6 mouse cellular contexts compared by ENCODE assay signal in the genomic region with DNA sequence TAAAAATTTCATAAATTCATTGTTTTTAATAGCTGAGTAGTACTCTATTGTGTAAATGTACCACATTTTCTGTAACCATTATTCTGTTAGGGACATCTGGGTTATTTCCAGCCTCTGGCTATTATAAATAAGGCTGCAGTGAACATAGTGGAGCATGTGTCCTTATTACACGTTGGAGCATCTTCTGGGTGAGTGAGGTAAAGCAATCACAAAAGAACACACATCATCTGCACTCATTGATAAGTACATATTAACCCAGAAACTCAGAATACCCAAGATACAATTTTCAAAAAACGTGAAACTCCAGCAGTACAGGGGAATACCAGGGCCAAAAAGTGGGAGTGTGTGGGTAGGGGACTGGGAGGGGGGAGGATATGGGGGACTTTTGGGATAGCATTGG.
DNase-seq lines count a peak whose midpoint lies in the region; ATAC-seq and TF ChIP-seq lines count a peak whose summit lies in the region.
"Not testable (repeated sequence)": the region's sequence is repeated elsewhere in the genome, so short reads cannot be mapped to it uniquely, and the experiment has no call there.

No protein-coding gene starts in this region.

- not testable (repeated sequence) for H3K9me3 ChIP-seq in liver, embryonic 11.5 days (ENCODE audit: control insufficient read depth, low read length); liver, embryonic 12.5 days (replicated peaks); liver, embryonic 13.5 days (replicated peaks); liver, embryonic 14.5 days (ENCODE audit: control insufficient read depth, low read length); liver, embryonic 15.5 days (replicated peaks); liver, embryonic 16.5 days (replicated peaks; ENCODE audit: control insufficient read depth, low read length)

- H3K4me2 ChIP-seq in liver, embryonic 11.5 days; liver, embryonic 12.5 days; liver, embryonic 13.5 days; liver, embryonic 14.5 days (ENCODE audit: low read depth); liver, embryonic 15.5 days; liver, embryonic 16.5 days (ENCODE audit: low read depth, low read length): not testable (repeated sequence)

- 61% methylated on average over 2 of the region's 2 CpGs for WGBS in liver, embryonic 11.5 days
- WGBS in liver, embryonic 12.5 days (ENCODE audit: insufficient replicate concordance): 42% methylated on average over 2 of the region's 2 CpGs
- 33% methylated on average over 2 of the region's 2 CpGs for WGBS in liver, embryonic 13.5 days (ENCODE audit: insufficient replicate concordance)
- WGBS in liver, embryonic 14.5 days (ENCODE audit: insufficient replicate concordance): 35% methylated on average over 2 of the region's 2 CpGs
- 26% methylated on average over 2 of the region's 2 CpGs for WGBS in liver, embryonic 15.5 days (ENCODE audit: insufficient replicate concordance)
- WGBS in liver, embryonic 16.5 days (ENCODE audit: insufficient replicate concordance): 34% methylated on average over 2 of the region's 2 CpGs

- not testable (repeated sequence) for H3K4me1 ChIP-seq in liver, embryonic 11.5 days (replicated peaks; ENCODE audit: control insufficient read depth, insufficient read depth, low read length); liver, embryonic 12.5 days; liver, embryonic 13.5 days (replicated peaks); liver, embryonic 14.5 days (replicated peaks; ENCODE audit: control insufficient read depth in 2 of 2, insufficient read depth in 2 of 2, low read length in 1 of 2); liver, embryonic 15.5 days (replicated peaks); liver, embryonic 16.5 days (ENCODE audit: control insufficient read depth, low read depth, low read length)

- H3K27me3 ChIP-seq in liver, embryonic 11.5 days (replicated peaks; ENCODE audit: control insufficient read depth, insufficient read depth, low read length); liver, embryonic 12.5 days (replicated peaks); liver, embryonic 13.5 days; liver, embryonic 14.5 days (ENCODE audit: control insufficient read depth, insufficient read depth, low read length); liver, embryonic 15.5 days; liver, embryonic 16.5 days (ENCODE audit: control insufficient read depth, insufficient read depth, low read depth, low read length): not testable (repeated sequence)

- H3K9ac ChIP-seq in liver, embryonic 11.5 days (ENCODE audit: low read depth, low read length); liver, embryonic 12.5 days; liver, embryonic 13.5 days; liver, embryonic 14.5 days (replicated peaks); liver, embryonic 15.5 days; liver, embryonic 16.5 days (ENCODE audit: low read depth, low read length): not testable (repeated sequence)

- not testable (repeated sequence) for TF ChIP-seq CTCF in liver, embryonic 14.5 days (IDR thresholded peaks at IDR 0.05; ENCODE audit: low read depth)

- not testable (repeated sequence) for H3K27ac ChIP-seq in liver, embryonic 11.5 days (ENCODE audit: low read depth, low read length); liver, embryonic 12.5 days; liver, embryonic 13.5 days; liver, embryonic 14.5 days; liver, embryonic 15.5 days (replicated peaks); liver, embryonic 16.5 days (ENCODE audit: low read length)

- not testable (repeated sequence) for H3K36me3 ChIP-seq in liver, embryonic 11.5 days (ENCODE audit: control insufficient read depth, insufficient read depth, low read length); liver, embryonic 12.5 days; liver, embryonic 13.5 days; liver, embryonic 14.5 days (replicated peaks; ENCODE audit: control insufficient read depth, insufficient read depth, low read depth); liver, embryonic 15.5 days (replicated peaks); liver, embryonic 16.5 days (ENCODE audit: control insufficient read depth, insufficient read depth)

- not testable (repeated sequence) for TF ChIP-seq EP300 in liver, embryonic 14.5 days (IDR thresholded peaks at IDR 0.05; ENCODE audit: low read depth)

- not testable (repeated sequence) for DNase-seq in liver, embryonic 11.5 days (ENCODE audit: low spot score); liver, embryonic 13.5 days; liver, embryonic 14.5 days (ENCODE audit: low read depth in 3 of 3, low spot score in 3 of 3)

- H3K4me3 ChIP-seq in liver, embryonic 11.5 days (ENCODE audit: low read depth, low read length); liver, embryonic 12.5 days; liver, embryonic 13.5 days (replicated peaks); liver, embryonic 14.5 days (ENCODE audit: insufficient read depth in 1 of 2, low read depth in 2 of 2, low read length in 2 of 2); liver, embryonic 15.5 days (replicated peaks); liver, embryonic 16.5 days (ENCODE audit: low read depth, low read length): not testable (repeated sequence)

- peak; percentile 26; the same call in 1 of the 2 replicates for ATAC-seq in liver, embryonic 11.5 days (replicated peaks; ENCODE audit: low FRiP score)
- peak; percentile 65 for ATAC-seq in liver, embryonic 12.5 days
- peak; percentile 64; the same call in 1 of the 2 replicates for ATAC-seq in liver, embryonic 13.5 days (ENCODE audit: low read depth)
- ATAC-seq in liver, embryonic 14.5 days (ENCODE audit: insufficient read depth): peak; percentile 65; the same call in 1 of the 2 replicates
- peak; percentile 63; the same call in 1 of the 2 replicates for ATAC-seq in liver, embryonic 15.5 days (ENCODE audit: insufficient read depth)
- ATAC-seq in liver, embryonic 16.5 days (ENCODE audit: low read depth): peak; percentile 62
